Mouse (Mus musculus): Measurements from ENCODE around the gene Cdk10. TPM values are rescaled to one million over a fixed set of nuclear protein-coding genes. Genes with fewer than 3 reads are reported as not detected.

Gene Cdk10
- polyA plus RNA-seq, 1 experiment, result 102 TPM

DNA sequence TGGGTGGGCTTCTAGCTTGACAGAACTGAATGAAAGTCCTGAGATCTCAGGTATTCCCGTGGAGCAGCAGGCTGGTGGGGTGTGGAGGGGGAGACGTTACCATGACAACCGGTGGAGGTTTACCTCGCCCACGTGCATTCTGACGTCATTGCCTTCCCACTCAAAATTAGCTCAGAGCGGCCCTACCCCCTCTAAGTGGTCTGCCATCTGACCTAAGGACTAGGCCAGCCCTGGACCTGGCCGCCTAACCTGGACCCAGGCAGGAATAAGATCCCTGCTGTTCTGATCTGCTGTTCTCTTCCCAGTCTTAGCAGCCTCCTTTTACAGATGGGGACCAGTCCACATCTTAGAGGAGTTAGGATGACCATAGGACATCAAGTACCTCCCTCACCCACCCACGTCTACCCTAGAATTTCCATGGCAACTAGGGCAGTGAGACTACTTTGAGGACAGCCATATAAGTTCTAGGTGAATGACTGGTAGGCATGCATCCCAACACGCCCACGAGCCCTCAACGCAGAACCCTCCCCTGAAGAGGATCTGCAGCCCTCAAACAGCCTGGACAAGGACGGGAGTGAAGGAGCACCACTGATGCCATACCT, 10.4 kb downstream of the Cdk10 start:
- DNase-seq (ENCODE audit: low read depth), result peak; percentile 39

DNA sequence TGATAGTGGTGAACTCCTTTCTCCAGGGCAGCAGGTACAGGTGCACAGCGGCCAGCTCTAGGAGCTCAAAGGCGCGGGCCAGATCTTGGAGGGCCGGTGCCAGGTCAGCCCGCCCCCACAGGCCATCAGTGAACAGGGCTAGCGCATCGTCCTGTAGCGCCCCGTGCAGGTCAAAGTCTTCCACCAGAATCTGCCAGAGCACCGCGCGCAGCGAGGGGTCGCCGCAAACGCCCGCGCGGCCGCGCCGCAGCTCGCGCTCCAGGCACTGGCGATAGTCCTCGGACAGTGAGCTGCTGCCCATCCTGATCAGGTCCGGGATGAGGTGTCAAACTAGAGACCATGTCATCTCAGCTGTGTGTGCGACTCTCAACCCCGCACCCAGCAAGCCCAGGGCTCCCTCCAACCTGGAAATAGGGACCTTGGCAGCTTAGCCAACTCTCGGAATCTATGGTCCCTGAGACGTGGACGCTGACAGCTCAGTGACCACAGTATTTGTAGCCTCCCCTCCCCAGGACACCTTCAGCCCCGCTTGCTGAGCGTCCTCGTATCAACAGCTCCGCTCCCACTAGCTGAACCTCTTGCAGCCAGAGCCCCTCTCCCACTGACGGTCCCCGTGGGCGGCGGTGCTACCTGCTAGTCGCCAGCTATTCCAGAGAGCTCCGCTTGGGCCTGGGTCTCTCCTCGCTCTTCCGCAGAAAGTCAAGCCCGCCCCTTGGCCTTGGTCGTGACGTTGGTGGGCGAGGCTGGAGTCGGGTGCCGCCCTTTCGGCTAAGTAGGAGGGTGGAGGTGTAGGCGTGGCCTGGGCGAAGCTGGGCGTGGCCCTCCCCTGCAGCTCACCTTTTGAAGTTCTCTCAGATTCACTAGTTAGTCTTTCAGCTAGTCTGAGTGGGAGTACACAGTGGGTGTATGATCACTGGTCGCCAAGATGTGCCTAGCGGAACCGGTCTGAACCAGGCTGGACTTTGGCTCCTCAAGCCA, 11.2 kb downstream of the Cdk10 start, which contains the start of gene Spata2l:
Gene Spata2l (minus strand): TSS at position 714 of the 978 bp plus-strand sequence.
- TF ChIP-seq POLR2A (IDR thresholded peaks at IDR 0.05; ENCODE audit: borderline replicate concordance, extremely low read depth, insufficient read depth, insufficient read length, poor library complexity, severe bottlenecking), result no peak
- no peak for TF ChIP-seq CTCF (IDR thresholded peaks at IDR 0.05; ENCODE audit: borderline replicate concordance, extremely low read depth, insufficient read depth, insufficient read length)
- DNase-seq (ENCODE audit: low read depth), result peak; percentile 84

More for the DNA sequence above, 10.4 kb downstream of the Cdk10 start:
- no peak for TF ChIP-seq CTCF (IDR thresholded peaks at IDR 0.05; ENCODE audit: borderline replicate concordance, extremely low read depth, insufficient read depth, insufficient read length)
- TF ChIP-seq POLR2A (IDR thresholded peaks at IDR 0.05; ENCODE audit: borderline replicate concordance, extremely low read depth, insufficient read depth, insufficient read length, poor library complexity, severe bottlenecking), result no peak

GRCm38 (mm10) chr8:123239398-123239797, 14.8 kb downstream of the Cdk10 start:
- DNase-seq (ENCODE audit: low read depth), result no peak
- no peak for TF ChIP-seq CTCF (IDR thresholded peaks at IDR 0.05; ENCODE audit: borderline replicate concordance, extremely low read depth, insufficient read depth, insufficient read length)
- no peak for TF ChIP-seq POLR2A (IDR thresholded peaks at IDR 0.05; ENCODE audit: borderline replicate concordance, extremely low read depth, insufficient read depth, insufficient read length, poor library complexity, severe bottlenecking)

DNA sequence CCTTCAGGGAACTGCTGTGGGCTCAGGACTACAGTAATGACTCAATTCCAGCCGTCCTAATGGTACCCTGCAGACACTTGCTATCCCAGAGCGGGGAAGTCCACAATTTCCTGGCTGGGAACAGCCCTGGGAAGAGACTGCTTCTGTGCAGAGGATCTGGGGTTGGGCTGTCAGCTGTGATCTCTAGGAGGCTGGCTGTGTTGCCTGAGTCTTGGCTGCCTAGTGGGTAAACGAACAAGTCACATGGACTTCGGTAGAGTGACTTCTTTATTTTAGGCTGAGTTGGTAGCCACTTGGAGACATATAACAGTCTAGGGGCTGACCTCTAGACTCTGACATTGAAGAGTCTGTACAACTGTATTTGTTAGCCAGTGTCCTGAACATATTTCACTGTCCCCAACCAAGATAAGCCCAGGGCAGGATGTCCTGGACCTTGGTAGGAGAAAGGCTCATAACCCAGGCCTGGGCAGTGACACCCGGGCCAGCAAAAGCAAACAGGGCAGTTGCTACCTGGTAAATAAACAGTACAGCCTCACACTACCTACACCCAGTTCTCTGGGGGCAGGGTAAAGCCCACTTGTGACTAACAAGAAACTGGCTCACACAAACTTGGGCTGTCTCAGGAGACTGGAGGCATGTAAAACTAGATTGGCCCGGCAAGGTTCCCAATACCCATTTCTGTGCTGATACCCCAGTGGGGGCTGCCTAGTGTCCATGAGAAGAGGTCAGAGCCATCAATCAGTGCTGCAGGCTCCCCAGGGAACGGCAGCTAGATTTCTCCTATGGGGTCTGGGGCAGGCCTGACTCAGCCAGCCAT, 17.7 kb downstream of the Cdk10 start:
- TF ChIP-seq POLR2A (IDR thresholded peaks at IDR 0.05; ENCODE audit: borderline replicate concordance, extremely low read depth, insufficient read depth, insufficient read length, poor library complexity, severe bottlenecking), result no peak
- no peak for TF ChIP-seq CTCF (IDR thresholded peaks at IDR 0.05; ENCODE audit: borderline replicate concordance, extremely low read depth, insufficient read depth, insufficient read length)
- no peak for DNase-seq (ENCODE audit: low read depth)

- no peak for DNase-seq (ENCODE audit: low read depth)
- TF ChIP-seq POLR2A (IDR thresholded peaks at IDR 0.05; ENCODE audit: borderline replicate concordance, extremely low read depth, insufficient read depth, insufficient read length, poor library complexity, severe bottlenecking), result no peak
- TF ChIP-seq CTCF (IDR thresholded peaks at IDR 0.05; ENCODE audit: borderline replicate concordance, extremely low read depth, insufficient read depth, insufficient read length), result no peak
Observed at GRCm38 (mm10) chr8:123243053-123243452, 18.4 kb downstream of the Cdk10 start.

DNA sequence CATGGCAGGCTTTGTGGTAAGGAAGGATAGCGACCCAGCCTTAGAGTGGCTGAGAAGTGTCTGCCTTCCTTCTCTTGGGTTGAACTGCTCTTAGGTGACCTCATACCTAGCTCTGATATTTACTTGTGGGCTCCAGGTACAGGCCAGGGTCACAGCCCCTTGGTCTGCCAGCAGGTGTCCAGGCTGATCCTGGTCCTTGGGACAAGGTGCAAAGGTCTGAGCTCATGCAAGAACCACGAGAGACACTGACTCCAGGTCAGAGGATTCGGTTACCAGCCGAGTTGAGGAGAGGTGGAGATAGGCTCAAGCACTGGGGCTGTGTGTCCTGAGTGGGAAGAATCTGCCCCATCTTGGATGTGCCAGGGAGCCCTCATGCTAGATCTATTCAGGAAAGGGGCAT, 19.7 kb downstream of the Cdk10 start:
- no peak for DNase-seq (ENCODE audit: low read depth)
- TF ChIP-seq CTCF (IDR thresholded peaks at IDR 0.05; ENCODE audit: borderline replicate concordance, extremely low read depth, insufficient read depth, insufficient read length), result no peak
- TF ChIP-seq POLR2A (IDR thresholded peaks at IDR 0.05; ENCODE audit: borderline replicate concordance, extremely low read depth, insufficient read depth, insufficient read length, poor library complexity, severe bottlenecking), result no peak

DNA sequence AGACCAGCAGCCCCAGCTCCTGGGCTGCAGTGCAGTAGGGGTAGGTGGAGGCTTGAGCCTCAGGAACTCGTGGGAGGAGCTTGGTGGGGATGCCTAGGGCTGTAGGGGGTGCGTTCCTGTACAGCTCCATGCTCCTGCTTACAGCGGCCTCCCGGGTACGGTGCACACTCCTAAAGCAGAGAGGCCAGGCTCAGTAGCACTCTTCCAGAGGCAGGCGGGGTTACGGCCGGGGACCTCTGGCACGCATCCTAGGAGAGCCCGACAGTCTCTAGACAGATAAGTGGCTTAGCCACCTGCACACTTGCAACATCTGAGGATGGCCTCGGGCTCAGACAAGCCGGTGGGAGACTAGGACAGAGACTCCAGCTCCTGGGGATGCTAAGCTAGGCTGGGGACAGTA, 20.9 kb downstream of the Cdk10 start:
- TF ChIP-seq CTCF (IDR thresholded peaks at IDR 0.05; ENCODE audit: borderline replicate concordance, extremely low read depth, insufficient read depth, insufficient read length) (no peak), POLR2A (IDR thresholded peaks at IDR 0.05; ENCODE audit: borderline replicate concordance, extremely low read depth, insufficient read depth, insufficient read length, poor library complexity, severe bottlenecking) (no peak)
- DNase-seq (ENCODE audit: low read depth), result no peak

DNA sequence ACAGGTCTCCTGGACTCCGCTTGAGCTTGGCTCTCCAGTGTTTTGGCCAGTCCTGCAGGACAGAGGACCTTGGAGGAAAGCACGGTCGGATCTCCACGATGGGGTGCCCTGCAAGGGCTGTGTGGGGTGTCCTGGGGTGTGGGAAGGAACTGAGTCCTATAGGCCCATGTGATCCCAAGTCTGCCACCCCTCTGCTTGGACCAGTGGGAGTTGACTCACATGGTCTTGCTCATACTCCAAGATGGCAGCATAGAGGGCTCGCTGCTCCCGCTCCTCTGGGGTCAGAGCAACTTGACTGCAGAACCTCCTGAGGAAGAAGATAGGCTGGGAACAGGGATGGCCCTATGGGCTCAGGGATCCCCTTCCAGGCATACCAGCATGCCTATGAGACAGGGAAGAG, 23.1 kb downstream of the Cdk10 start:
- no peak for TF ChIP-seq POLR2A (IDR thresholded peaks at IDR 0.05; ENCODE audit: borderline replicate concordance, extremely low read depth, insufficient read depth, insufficient read length, poor library complexity, severe bottlenecking)
- no peak for TF ChIP-seq CTCF (IDR thresholded peaks at IDR 0.05; ENCODE audit: borderline replicate concordance, extremely low read depth, insufficient read depth, insufficient read length)
- DNase-seq (ENCODE audit: low read depth), result no peak

DNA sequence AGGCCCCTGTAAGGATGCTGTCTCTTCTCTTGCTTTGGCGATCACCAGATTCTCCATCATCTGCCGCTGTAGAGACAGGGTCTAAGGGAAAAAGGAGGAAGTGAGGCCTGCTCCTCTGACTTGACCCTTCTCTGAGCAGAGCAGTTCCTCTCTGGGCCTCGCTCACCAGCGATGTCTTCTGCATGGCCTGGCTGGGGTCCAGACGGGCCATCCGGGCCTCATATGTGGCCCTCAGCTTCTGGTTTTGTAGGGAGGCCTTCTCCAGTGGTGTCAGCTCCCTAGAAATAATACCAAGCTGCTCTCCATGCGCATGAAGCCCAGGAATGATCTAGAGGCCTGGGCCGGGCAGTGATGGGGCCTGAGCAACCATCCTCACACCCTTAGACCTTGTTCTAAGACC, 24.0 kb downstream of the Cdk10 start:
- DNase-seq (ENCODE audit: low read depth), result no peak
- TF ChIP-seq POLR2A (IDR thresholded peaks at IDR 0.05; ENCODE audit: borderline replicate concordance, extremely low read depth, insufficient read depth, insufficient read length, poor library complexity, severe bottlenecking), result no peak
- no peak for TF ChIP-seq CTCF (IDR thresholded peaks at IDR 0.05; ENCODE audit: borderline replicate concordance, extremely low read depth, insufficient read depth, insufficient read length)

DNA sequence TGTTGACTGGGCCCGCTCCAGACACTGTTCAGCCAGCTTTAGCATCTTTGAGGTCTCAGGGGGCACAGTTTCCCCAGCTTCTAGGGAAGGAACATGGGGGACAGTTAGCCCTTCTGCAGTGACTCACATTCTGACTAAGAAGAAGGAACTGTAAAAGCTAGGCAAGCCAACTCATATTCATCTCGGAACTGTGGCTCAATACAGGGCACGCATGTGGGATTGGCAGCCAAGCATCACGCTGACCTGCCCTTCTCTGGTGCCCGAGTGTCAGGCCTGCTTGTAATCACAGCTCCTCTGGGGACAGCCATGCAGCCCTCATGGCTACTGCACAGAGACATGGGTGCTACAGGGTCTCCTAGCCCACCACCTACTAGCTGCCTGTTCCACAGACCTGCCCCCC, 26.3 kb downstream of the Cdk10 start:
- DNase-seq (ENCODE audit: low read depth), result no peak
- no peak for TF ChIP-seq CTCF (IDR thresholded peaks at IDR 0.05; ENCODE audit: borderline replicate concordance, extremely low read depth, insufficient read depth, insufficient read length)
- no peak for TF ChIP-seq POLR2A (IDR thresholded peaks at IDR 0.05; ENCODE audit: borderline replicate concordance, extremely low read depth, insufficient read depth, insufficient read length, poor library complexity, severe bottlenecking)

DNA sequence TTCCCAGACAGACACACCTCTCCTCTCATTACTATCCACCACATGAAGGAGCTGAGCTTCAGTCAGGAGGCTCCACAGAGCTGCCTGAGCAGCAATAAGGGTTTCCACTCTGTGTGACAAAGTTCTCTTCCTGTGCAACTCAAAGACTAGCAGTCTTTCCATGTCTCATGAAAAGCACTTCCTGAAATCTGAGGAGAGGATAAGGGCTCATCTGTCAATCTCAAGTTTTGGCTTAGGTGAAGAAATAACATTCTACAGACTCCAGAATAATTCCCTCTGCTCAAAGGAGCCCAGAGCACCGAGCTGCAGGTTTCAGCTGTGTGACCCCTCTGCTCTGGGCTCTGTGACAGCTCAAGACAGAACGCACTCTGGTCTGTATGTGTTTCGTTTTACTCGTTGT, 28.3 kb downstream of the Cdk10 start:
- TF ChIP-seq POLR2A (IDR thresholded peaks at IDR 0.05; ENCODE audit: borderline replicate concordance, extremely low read depth, insufficient read depth, insufficient read length, poor library complexity, severe bottlenecking), result no peak
- TF ChIP-seq CTCF (IDR thresholded peaks at IDR 0.05; ENCODE audit: borderline replicate concordance, extremely low read depth, insufficient read depth, insufficient read length), result no peak
- DNase-seq (ENCODE audit: low read depth), result no peak

All from brain, embryonic 14.5 days (tissue).